Mouse (Mus musculus): ENCODE measurements around the gene Mxra8.

Gene Mxra8

GRCm38 (mm10) chr4:155854991-155855390 is 15.5 kb downstream of the Mxra8 start:
- in situ Hi-C loops (cut with MboI; ENCODE audit: unreplicated experiment in 2 of 2), result no loop called here

DNA sequence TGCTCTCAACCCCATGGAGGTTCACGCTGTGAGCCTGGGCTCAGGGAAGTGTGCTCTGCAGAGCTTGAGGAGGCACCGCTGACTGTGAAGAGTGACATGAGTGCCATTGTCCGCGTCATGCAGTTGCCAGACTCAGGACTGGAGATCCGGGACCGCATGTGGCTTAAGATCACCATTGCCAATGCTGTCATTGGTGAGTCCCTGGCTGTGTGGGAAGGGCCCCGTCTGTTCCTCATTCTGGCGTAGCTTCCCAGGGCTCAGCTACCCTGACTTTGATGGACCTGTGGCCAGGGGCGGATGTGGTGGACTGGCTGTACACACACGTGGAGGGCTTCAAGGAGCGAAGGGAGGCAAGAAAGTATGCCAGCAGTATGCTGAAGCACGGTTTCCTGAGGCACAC is 16.6 kb downstream of the Mxra8 start:
- in situ Hi-C loops (cut with MboI; ENCODE audit: unreplicated experiment in 2 of 2), result no loop called here

- in situ Hi-C loops (cut with MboI; ENCODE audit: unreplicated experiment in 2 of 2), result no loop called here
Measured at GRCm38 (mm10) chr4:155856881-155857280, 17.4 kb downstream of the Mxra8 start.

GRCm38 (mm10) chr4:155859318-155859717 is 19.8 kb downstream of the Mxra8 start:
- in situ Hi-C loops (cut with MboI; ENCODE audit: unreplicated experiment in 2 of 2), result no loop called here

DNA sequence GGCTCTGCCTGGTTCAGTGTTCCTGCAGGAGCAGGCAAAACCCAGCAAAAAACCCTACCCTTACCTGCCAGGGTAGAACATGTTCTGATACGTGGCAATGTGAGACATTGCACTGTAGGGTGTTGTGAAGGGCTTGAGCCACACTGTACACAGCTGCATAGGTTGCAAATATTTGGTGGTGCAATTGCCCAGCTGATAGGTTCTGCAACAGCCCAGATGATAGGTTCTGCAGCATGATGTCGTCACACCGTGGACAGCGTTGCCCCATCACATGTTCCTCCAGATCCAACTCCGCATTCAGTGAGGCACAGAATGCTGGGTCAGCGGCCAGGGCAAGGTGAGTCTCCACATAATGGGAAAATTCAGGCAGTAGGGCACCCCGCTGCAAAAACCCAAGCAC is 22.3 kb downstream of the Mxra8 start:
- in situ Hi-C loops (cut with MboI; ENCODE audit: unreplicated experiment in 2 of 2), result no loop called here

DNA sequence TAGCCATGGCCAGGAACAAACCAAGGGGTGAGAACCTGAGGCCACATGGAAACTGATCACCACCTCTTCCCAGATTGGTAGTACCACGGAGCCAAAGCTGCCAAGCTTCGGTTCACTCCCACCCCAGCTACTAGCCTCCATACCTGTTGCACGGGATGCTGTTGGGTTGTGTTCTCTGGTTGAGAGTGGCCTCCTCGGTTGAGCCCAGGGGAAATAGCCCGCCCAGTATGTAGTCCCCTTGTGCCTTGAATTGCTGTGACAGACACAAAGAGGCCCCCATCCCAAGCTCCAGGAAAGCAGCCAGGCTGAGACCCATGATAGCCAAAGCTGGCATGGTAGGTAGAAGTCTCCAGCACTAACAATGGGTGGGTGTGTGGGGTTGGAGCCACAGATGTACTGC is 23.5 kb downstream of the Mxra8 start, which contains the start of gene Tas1r3:
Gene Tas1r3 (minus strand): TSS at position 362 of the 400 bp plus-strand sequence.
- in situ Hi-C loops (cut with MboI; ENCODE audit: unreplicated experiment in 2 of 2), result no loop called here

- in situ Hi-C loops (cut with MboI; ENCODE audit: unreplicated experiment in 2 of 2), result no loop called here
Measured at GRCm38 (mm10) chr4:155868614-155869298, 29.3 kb downstream of the Mxra8 start.

- in situ Hi-C loops (cut with MboI; ENCODE audit: unreplicated experiment in 2 of 2), result no loop called here
Measured at GRCm38 (mm10) chr4:155869317-155870033, 30.0 kb downstream of the Mxra8 start, which contains the start of the genes Cptp and Ints11. Cptp (minus strand) TSS chr4:155869440. Ints11 (plus strand) TSS chr4:155869546.

- in situ Hi-C loops (cut with MboI; ENCODE audit: unreplicated experiment in 2 of 2), result no loop called here
Measured at GRCm38 (mm10) chr4:155871404-155871803, 31.9 kb downstream of the Mxra8 start.

DNA sequence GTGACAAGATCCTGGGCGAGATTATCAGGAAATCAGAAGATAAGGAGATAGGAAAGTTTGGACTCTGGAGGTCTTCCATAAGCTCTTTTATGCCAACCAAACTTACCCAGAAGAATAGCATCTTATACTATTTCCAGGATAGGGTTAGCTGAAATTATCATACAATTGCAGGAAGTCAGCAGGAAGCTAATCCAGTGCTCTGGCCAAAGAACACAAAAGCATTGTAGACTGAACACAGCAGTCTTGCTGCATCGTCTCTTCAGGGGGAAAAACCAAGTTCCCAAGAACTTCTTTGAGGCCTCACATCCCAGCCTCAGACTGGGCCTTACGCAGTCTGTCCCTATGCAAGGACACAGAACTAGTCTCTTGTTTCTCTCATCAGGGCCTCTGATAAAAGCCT is 44.1 kb downstream of the Mxra8 start:
- in situ Hi-C loops (cut with MboI; ENCODE audit: unreplicated experiment in 2 of 2), result no loop called here

DNA sequence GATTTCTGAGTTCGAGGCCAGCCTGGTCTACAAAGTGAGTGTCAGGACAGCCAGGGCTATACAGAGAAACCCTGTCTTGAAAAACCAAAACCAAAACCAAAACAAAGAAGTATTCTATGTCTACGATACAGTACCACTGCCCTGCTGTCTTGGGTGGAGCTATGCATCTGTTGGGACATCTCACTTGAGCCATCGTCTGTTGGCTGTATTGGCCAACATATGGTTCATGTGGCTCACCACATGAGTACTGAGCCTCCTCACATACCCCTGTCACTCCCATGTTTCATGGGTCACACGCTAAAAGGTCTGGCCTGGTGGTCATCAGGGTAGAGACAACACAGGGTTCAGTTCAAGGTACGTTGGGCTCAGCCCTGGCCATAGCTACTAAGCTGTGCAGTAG is 46.9 kb downstream of the Mxra8 start:
- in situ Hi-C loops (cut with MboI; ENCODE audit: unreplicated experiment in 2 of 2), result no loop called here

DNA sequence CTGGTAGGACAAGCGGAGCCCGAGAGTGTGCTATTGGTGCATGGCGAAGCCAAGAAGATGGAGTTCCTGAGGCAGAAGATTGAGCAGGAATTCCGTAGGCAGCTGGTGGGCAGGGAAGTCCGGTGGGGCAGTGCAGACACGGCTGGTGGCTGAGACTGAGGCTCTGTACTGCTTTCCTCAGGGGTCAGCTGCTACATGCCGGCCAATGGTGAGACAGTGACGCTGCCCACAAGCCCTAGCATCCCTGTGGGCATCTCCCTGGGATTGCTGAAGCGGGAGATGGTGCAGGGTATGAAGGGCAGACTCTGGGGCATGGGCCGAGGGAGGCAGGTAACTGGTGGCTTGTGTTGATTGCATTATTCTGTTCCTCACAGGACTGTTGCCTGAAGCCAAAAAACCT is 48.2 kb downstream of the Mxra8 start:
- in situ Hi-C loops (cut with MboI; ENCODE audit: unreplicated experiment in 2 of 2), result no loop called here

DNA sequence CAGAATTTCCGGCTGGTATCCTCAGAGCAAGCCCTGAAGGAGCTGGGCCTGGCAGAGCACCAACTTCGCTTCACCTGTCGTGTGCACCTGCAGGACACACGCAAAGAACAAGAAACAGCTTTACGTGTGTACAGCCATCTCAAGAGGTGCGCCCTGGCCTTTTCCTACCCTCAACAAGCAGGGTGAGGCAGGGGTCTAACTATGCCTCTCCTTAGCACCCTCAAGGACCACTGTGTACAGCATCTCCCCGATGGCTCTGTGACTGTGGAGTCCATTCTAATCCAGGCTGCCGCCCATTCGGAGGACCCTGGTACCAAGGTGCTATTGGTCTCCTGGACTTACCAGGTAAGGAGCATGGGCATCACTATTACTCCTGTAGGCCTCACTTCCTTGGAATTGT is 48.7 kb downstream of the Mxra8 start:
- in situ Hi-C loops (cut with MboI; ENCODE audit: unreplicated experiment in 2 of 2), result no loop called here

GRCm38 (mm10) chr4:155889316-155889715 is 49.8 kb downstream of the Mxra8 start:
- in situ Hi-C loops (cut with MboI; ENCODE audit: unreplicated experiment in 2 of 2), result no loop called here

GRCm38 (mm10) chr4:155891011-155891471 is 51.6 kb downstream of the Mxra8 start:
- in situ Hi-C loops (cut with MboI; ENCODE audit: unreplicated experiment in 2 of 2), result loop anchor here in 1 of 2 experiments (5.0 kb wide), 1 partner anchor 51 kb away; the partner anchor contains the start of gene Ube2j2

DNA sequence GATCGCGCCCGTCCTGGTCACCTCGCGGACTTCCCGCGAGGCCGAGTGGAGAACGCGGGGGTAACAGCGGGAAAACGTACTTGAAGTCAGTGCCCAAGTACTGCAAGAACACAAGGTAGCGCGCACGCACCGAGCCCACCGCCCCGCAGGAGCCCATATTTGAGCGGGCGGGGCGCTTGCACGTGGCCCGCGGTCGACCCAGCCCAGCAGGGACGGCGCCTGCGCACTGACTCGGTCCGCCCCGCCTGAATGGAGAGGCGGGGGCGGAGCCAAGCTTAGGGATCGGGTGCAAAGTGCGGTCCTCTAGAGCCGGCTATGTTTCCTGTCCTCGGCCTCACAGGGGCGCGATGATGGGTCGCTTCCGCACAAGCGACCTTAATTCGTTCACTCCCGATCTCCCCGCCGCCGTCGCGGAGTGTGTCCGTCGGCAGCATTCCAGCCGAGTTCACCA is 52.1 kb downstream of the Mxra8 start, which contains the start of the genes Pusl1 and Acap3:
Gene Pusl1 (minus strand): TSS at position 231 of the 451 bp plus-strand sequence.
Gene Acap3 (plus strand): TSS at position 272 of the 451 bp plus-strand sequence.
- in situ Hi-C loops (cut with MboI; ENCODE audit: unreplicated experiment in 2 of 2), result loop anchor here in 1 of 2 experiments (5.0 kb wide), 1 partner anchor 51 kb away; the partner anchor contains the start of gene Ube2j2

DNA sequence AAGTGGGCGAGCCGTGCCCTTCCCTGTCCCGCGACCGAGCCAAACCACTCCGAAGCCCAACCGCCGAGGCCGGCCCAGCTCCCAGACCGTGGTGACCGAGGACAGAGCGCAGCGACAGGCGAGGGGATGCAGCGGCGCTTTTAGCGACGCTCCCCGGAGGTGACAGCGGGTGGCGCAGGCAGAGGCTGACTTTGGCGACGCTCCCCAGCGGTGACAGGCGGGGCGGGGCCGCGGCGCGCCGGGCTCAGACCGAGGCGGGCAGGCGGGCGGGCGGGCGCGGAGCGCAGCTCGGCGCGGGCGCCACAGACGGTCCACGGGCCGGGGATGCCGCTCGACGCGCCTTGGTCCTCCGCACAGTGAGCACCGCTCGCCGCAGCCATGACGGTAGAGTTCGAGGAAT is 52.5 kb downstream of the Mxra8 start:
- in situ Hi-C loops (cut with MboI; ENCODE audit: unreplicated experiment in 2 of 2), result loop anchor here in 1 of 2 experiments (5.0 kb wide), 1 partner anchor 50 kb away; the partner anchor contains the start of gene Ube2j2

DNA sequence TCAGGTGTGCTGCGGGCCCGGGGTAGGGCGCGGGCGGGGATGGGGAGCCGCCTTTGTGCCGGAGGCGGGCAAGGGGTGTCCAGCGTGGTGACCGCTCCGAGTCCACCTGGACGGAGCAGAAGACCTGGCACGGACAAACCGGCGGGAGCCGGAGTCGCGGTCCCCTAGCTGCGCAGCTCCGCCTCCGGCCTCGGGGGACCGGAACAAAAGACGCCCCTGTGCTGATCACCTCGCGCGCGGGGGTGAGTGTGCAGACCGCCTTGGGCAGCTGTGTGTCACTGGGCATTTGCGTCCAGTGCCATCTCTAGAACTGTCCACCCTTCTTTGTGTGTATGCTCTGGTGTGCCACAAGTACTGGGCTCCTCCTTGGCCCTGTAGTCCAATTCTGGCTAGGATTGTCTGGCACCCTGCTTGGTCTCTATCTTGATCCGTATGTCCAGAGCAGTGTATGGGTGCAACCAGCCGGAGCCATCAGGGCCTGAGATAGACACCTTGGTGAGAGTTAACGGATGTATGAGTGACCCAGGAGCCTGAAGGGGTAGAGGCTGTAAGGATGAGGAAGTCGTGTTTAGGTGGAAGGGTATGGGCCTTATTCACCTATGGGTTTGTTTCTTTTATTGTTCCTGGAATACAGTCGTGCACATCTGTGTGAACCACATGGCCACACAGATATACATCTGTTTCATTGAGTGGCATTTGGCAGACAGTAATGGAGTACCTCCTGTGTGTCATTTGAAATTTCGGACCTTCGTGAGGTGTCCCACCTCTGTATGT is 53.1 kb downstream of the Mxra8 start:
- in situ Hi-C loops (cut with MboI; ENCODE audit: unreplicated experiment in 2 of 2), result loop anchor here in 1 of 2 experiments (5.0 kb wide), 1 partner anchor 50 kb away; the partner anchor contains the start of gene Ube2j2

GRCm38 (mm10) chr4:155893212-155893690 is 53.8 kb downstream of the Mxra8 start:
- in situ Hi-C loops (cut with MboI; ENCODE audit: unreplicated experiment in 2 of 2), result loop anchor here in 1 of 2 experiments (5.0 kb wide), 1 partner anchor 49 kb away; the partner anchor contains the start of gene Ube2j2
